Mouse (Mus musculus): Measurements from ENCODE around the gene Hnrnpu. TPM values are rescaled to one million over a fixed set of nuclear protein-coding genes. Genes with fewer than 3 reads are reported as not detected.
A peak's percentile ranks its signal among the peaks of the same experiment; 100 is the strongest.
"Not testable (repeated sequence)": the region's sequence is repeated elsewhere in the genome, so short reads cannot be mapped to it uniquely, and the experiment has no call there.

Gene Hnrnpu
- polyA plus RNA-seq, 1 experiment from 2014 or later: 842 TPM

DNA sequence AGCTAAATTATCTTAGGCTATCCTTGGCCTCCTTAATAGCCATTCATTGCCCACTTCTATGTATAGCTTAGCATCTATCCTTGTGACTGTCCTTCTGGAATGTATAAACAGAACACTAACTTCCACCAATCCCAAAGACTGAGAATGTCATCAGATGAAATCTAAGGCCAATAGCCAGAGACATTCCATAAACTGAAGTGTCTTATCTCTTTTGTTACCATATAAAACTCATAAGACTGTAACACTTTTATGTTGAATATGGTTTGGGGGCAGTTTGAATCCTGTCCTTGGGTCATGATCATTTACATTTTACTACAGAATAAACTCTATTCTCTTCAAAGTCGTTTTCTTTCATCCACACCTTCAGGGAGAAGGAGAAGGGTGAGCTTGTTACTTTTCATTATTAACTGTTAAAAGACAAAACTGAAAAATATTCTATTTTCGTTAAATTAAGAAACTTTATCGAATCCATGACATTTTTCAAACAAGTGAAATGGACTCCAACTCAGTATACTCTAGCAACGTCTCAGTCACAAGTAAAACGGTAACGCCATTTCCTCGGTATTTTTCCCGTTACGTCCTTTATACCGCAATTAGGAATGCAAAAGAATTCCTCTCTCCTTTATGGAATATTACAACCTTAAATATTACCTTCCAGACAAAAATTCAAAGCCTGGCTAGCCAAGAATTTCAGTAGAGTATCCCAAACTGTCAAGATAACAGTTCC is 20.2 kb downstream of the Hnrnpu start:
- Histone ChIP-seq H3K4me1 (ENCODE audit: control insufficient read depth, insufficient read depth, low read length) (peaks cover 7% of the 10 kb centered on the region; the same call in 1 of the 2 replicates), H3K4me2 (ENCODE audit: low read depth, severe bottlenecking) (peak overlapping the region; percentile 57), H3K36me3 (ENCODE audit: control insufficient read depth, insufficient read depth, low read length) (peaks cover 5% of the 10 kb centered on the region; the same call in 1 of the 2 replicates), H3K9me3 (ENCODE audit: control insufficient read depth, low read length) (no peaks in the 10 kb centered on the region), H3K9ac (ENCODE audit: low read length) (peak overlapping the region; percentile 97; the same call in 1 of the 2 replicates), H3K4me3 (ENCODE audit: low read depth, low read length) (peak overlapping the region; percentile 45), H3K27ac (replicated peaks; ENCODE audit: low read depth, low read length) (peak overlapping the region; percentile 99), H3K27me3 (ENCODE audit: control insufficient read depth, insufficient read depth, low read length) (no peaks in the 10 kb centered on the region)
- DNase-seq (ENCODE audit: low spot score) (no peak), ATAC-seq (ENCODE audit: insufficient number of reproducible peaks, low FRiP score, low TSS enrichment, low read depth) (no peak)
- WGBS: 57% methylated on average over 10 of the region's 10 CpGs

DNA sequence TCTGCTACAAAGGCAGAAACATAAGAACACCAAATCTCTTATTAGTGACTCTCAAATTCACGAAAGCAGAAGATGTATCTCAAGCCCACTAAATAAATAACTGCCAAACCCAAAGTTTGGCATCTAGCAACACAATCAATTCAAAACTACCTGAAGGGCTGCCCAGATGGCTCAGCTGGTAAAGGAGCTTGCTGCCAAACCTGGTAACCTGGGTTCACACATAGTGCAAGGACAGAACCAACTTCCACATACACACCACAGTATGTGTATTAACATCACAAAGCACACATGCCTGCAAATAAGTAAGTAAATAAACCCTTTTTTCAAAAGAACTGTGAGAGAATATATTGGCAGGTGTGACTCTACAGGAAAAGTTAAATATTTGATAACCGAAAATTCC is 23.4 kb downstream of the Hnrnpu start:
- 91% methylated on average over 2 of the region's 2 CpGs for WGBS

DNA sequence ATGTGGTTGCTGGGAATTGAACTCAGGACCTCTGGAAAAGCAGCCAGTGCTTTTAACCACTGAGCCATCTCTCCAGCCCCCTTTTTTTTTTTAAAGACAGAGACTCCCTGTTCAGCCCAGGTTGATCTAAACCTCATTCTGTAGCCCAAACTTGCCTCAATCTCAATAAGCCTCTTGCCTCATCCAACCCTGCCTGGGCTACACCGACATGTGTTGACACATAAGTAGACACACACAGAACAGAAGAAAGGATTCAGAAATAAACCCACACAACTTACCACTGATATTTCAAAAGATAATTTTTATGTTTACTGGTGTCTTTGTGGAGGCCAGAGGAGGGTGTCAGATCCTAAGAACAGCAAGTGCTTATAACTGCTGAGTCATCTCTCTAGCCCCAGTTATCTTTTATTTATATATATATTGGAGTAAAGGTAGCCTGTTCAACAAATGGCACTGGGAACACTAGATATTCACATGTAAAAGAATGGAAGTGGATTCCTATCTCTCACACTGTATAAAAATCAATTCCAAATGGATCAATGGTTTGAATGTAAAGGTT is 24.5 kb downstream of the Hnrnpu start:
- no peaks in the 10 kb centered on the region for H3K27me3 ChIP-seq (ENCODE audit: control insufficient read depth, insufficient read depth, low read length)

More for the DNA sequence above, 23.4 kb downstream of the Hnrnpu start:
- H3K4me2 ChIP-seq (ENCODE audit: low read depth, severe bottlenecking): no peak overlapping the region
- H3K4me1 ChIP-seq (ENCODE audit: control insufficient read depth, insufficient read depth, low read length): no peaks in the 10 kb centered on the region
- H3K36me3 ChIP-seq (ENCODE audit: control insufficient read depth, insufficient read depth, low read length): no peaks in the 10 kb centered on the region
- H3K9ac ChIP-seq (ENCODE audit: low read length): no peak overlapping the region
- H3K27ac ChIP-seq (replicated peaks; ENCODE audit: low read depth, low read length): no peak overlapping the region
- no peaks in the 10 kb centered on the region for H3K27me3 ChIP-seq (ENCODE audit: control insufficient read depth, insufficient read depth, low read length)
- ATAC-seq (ENCODE audit: insufficient number of reproducible peaks, low FRiP score, low TSS enrichment, low read depth): no peak
- H3K4me3 ChIP-seq (ENCODE audit: low read depth, low read length): no peak overlapping the region
- no peak for DNase-seq (ENCODE audit: low spot score)
- no peaks in the 10 kb centered on the region for H3K9me3 ChIP-seq (ENCODE audit: control insufficient read depth, low read length)

DNA sequence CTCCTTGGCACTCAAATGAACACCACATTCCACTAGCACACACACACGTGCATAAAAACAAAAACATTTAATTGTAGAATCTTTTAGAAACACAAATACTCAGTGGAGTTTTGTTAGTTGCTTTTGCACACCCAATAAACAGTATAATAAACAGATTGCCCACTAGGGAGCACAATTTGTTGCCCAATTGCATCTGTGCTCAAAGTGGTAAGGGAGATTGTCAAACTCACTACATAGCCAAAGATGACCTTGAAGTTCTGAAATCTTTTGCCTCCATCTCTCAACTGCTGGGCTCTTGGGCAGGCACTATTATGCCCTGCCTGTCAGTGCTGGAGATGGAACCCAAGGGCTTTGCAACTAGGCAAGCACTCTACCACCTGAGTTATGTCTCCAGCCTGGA is 27.5 kb downstream of the Hnrnpu start:
- no peaks in the 10 kb centered on the region for H3K27me3 ChIP-seq (ENCODE audit: control insufficient read depth, insufficient read depth, low read length)
- no peak for DNase-seq (ENCODE audit: low spot score)
- no peak overlapping the region for H3K4me2 ChIP-seq (ENCODE audit: low read depth, severe bottlenecking)
- no peak for ATAC-seq (ENCODE audit: insufficient number of reproducible peaks, low FRiP score, low TSS enrichment, low read depth)
- no peak overlapping the region for H3K4me3 ChIP-seq (ENCODE audit: low read depth, low read length)
- no peak overlapping the region for H3K27ac ChIP-seq (replicated peaks; ENCODE audit: low read depth, low read length)
- no peak overlapping the region for H3K9ac ChIP-seq (ENCODE audit: low read length)
- 59% methylated on average over 1 of the region's 1 CpGs for WGBS
- H3K4me1 ChIP-seq (ENCODE audit: control insufficient read depth, insufficient read depth, low read length): no peaks in the 10 kb centered on the region
- H3K36me3 ChIP-seq (ENCODE audit: control insufficient read depth, insufficient read depth, low read length): no peaks in the 10 kb centered on the region
- no peaks in the 10 kb centered on the region for H3K9me3 ChIP-seq (ENCODE audit: control insufficient read depth, low read length)

More for the DNA sequence above, 24.5 kb downstream of the Hnrnpu start:
- ATAC-seq (ENCODE audit: insufficient number of reproducible peaks, low FRiP score, low TSS enrichment, low read depth): no peak
- Histone ChIP-seq H3K4me1 (ENCODE audit: control insufficient read depth, insufficient read depth, low read length) (no peaks in the 10 kb centered on the region), H3K27ac (replicated peaks; ENCODE audit: low read depth, low read length) (no peak overlapping the region), H3K9me3 (ENCODE audit: control insufficient read depth, low read length) (no peaks in the 10 kb centered on the region), H3K4me2 (ENCODE audit: low read depth, severe bottlenecking) (no peak overlapping the region), H3K9ac (ENCODE audit: low read length) (no peak overlapping the region), H3K36me3 (ENCODE audit: control insufficient read depth, insufficient read depth, low read length) (no peaks in the 10 kb centered on the region), H3K4me3 (ENCODE audit: low read depth, low read length) (no peak overlapping the region)
- WGBS: 96% methylated on average over 1 of the region's 1 CpGs
- no peak for DNase-seq (ENCODE audit: low spot score)

DNA sequence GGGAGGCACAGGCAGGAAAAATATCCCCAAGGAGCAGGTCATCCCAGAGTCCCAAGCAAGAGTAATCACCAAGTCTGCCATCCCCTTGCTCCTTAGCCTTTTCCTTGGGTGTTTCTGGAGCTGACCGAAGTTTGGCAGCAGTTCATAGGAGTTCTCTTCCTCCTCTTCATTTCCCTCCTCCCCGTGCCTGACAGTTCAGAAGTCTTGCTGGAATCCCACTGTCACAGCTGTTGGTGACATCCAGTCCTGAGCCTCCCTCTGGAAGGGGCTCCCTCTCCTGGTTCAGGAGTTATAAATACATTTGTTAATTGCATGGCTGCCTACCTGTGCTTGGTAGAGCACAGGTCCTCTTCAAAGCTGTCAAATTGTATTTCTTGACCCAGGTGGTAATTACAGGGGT is 28.1 kb downstream of the Hnrnpu start:
- ATAC-seq (ENCODE audit: insufficient number of reproducible peaks, low FRiP score, low TSS enrichment, low read depth) (no peak), DNase-seq (ENCODE audit: low spot score) (no peak)
- Histone ChIP-seq H3K36me3 (ENCODE audit: control insufficient read depth, insufficient read depth, low read length) (no peaks in the 10 kb centered on the region), H3K27ac (replicated peaks; ENCODE audit: low read depth, low read length) (no peak overlapping the region), H3K9me3 (ENCODE audit: control insufficient read depth, low read length) (no peaks in the 10 kb centered on the region), H3K4me3 (ENCODE audit: low read depth, low read length) (no peak overlapping the region), H3K4me2 (ENCODE audit: low read depth, severe bottlenecking) (no peak overlapping the region), H3K4me1 (ENCODE audit: control insufficient read depth, insufficient read depth, low read length) (no peaks in the 10 kb centered on the region), H3K9ac (ENCODE audit: low read length) (no peak overlapping the region), H3K27me3 (ENCODE audit: control insufficient read depth, insufficient read depth, low read length) (no peaks in the 10 kb centered on the region)
- WGBS: 66% methylated on average over 2 of the region's 2 CpGs

DNA sequence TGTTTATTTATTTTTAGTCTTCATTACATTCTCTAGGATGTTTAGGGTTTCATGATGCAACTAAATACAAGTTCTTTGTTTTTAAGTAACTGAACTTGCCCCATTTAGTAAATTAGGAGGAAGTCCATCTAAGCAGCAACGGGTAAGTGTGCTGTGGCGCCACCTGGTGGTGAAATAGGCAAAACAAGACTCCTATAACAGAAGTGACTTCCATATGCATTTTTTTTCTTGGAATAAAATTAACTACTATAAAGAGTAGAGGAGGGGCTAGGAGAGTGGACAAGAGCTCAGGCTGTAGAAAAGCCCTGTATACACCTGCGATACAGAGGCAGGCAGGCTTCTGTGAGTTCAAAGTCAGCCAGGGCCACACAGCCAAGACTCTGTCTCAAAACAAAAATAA is 34.2 kb downstream of the Hnrnpu start:
- no peak overlapping the region for H3K27ac ChIP-seq (replicated peaks; ENCODE audit: low read depth, low read length)
- no peak overlapping the region for H3K9ac ChIP-seq (ENCODE audit: low read length)
- no peaks in the 10 kb centered on the region for H3K9me3 ChIP-seq (ENCODE audit: control insufficient read depth, low read length)
- no peak overlapping the region for H3K4me2 ChIP-seq (ENCODE audit: low read depth, severe bottlenecking)
- no peaks in the 10 kb centered on the region for H3K4me1 ChIP-seq (ENCODE audit: control insufficient read depth, insufficient read depth, low read length)
- no peak overlapping the region for H3K4me3 ChIP-seq (ENCODE audit: low read depth, low read length)
- no peaks in the 10 kb centered on the region for H3K36me3 ChIP-seq (ENCODE audit: control insufficient read depth, insufficient read depth, low read length)
- WGBS: 28% methylated on average over 3 of the region's 3 CpGs
- DNase-seq (ENCODE audit: low spot score): peak; percentile 83
- no peaks in the 10 kb centered on the region for H3K27me3 ChIP-seq (ENCODE audit: control insufficient read depth, insufficient read depth, low read length)
- ATAC-seq (ENCODE audit: insufficient number of reproducible peaks, low FRiP score, low TSS enrichment, low read depth): no peak

DNA sequence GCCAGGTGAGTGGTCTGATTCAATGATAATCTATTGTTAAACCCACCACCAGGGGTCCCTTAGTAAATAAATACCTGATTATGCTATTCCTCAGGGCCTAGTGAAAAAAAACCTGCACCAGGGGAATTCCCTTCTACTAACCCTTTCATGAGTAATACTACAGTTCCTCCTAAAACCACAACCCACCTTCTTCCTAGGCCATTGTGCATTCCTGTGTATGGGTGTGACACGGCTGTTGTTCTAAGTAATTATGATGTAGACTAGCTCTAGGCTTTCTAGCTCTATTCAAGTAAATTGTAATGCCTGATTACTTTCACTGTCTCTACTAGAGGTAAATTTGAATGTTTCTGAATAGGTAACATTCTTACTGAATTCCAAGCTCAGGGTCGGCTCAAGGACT is 36.3 kb downstream of the Hnrnpu start:
- not testable (repeated sequence) for H3K27ac ChIP-seq (replicated peaks; ENCODE audit: low read depth, low read length); H3K9me3 ChIP-seq (ENCODE audit: control insufficient read depth, low read length); H3K36me3 ChIP-seq (ENCODE audit: control insufficient read depth, insufficient read depth, low read length); H3K4me1 ChIP-seq (ENCODE audit: control insufficient read depth, insufficient read depth, low read length); H3K9ac ChIP-seq (ENCODE audit: low read length); DNase-seq (ENCODE audit: low spot score); H3K4me3 ChIP-seq (ENCODE audit: low read depth, low read length); H3K4me2 ChIP-seq (ENCODE audit: low read depth, severe bottlenecking); H3K27me3 ChIP-seq (ENCODE audit: control insufficient read depth, insufficient read depth, low read length); ATAC-seq (ENCODE audit: insufficient number of reproducible peaks, low FRiP score, low TSS enrichment, low read depth)
- 92% methylated on average over 2 of the region's 2 CpGs for WGBS

DNA sequence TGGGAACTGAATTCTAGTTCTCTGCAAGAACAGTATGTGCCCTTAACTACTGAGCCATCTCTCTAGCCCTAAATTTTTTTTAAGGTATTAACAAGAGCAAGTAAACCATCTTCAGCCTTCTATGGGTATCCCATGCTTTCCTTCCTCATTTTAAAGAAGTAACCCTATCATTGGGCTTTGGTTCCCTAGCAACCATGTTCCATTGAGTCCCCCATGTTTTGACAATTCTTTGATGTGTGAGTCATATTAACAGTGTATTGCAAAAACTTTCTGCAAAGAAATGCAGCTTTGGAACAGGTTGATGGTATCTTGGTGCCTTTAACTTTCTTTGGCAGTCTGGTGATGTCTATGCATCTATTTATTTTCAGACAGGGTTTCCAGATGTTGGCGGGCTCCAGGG is 43.5 kb downstream of the Hnrnpu start:
- WGBS: 91% methylated on average over 1 of the region's 1 CpGs
- Histone ChIP-seq H3K4me3 (ENCODE audit: low read depth, low read length) (no peak overlapping the region), H3K27me3 (ENCODE audit: control insufficient read depth, insufficient read depth, low read length) (no peaks in the 10 kb centered on the region), H3K4me2 (ENCODE audit: low read depth, severe bottlenecking) (no peak overlapping the region), H3K27ac (replicated peaks; ENCODE audit: low read depth, low read length) (no peak overlapping the region), H3K9ac (ENCODE audit: low read length) (no peak overlapping the region), H3K4me1 (ENCODE audit: control insufficient read depth, insufficient read depth, low read length) (no peaks in the 10 kb centered on the region), H3K36me3 (ENCODE audit: control insufficient read depth, insufficient read depth, low read length) (no peaks in the 10 kb centered on the region), H3K9me3 (ENCODE audit: control insufficient read depth, low read length) (no peaks in the 10 kb centered on the region)
- DNase-seq (ENCODE audit: low spot score) (no peak), ATAC-seq (ENCODE audit: insufficient number of reproducible peaks, low FRiP score, low TSS enrichment, low read depth) (no peak)

All from limb, embryonic 11.5 days (tissue).